Mouse (Mus musculus) cerebellum, adult 2 months (tissue): ENCODE results near the gene Defb25.

Source experiments
- CTCF ChIP-seq: fragments of 200-500 bp; IDR thresholded peaks from 2 replicates; pipeline ENCODE4 v1.5.1; 2011; ENCODE audit warnings: low read depth, mild to moderate bottlenecking, control low read depth, low read length, moderate library complexity, borderline replicate concordance; ENCODE audit not compliant: insufficient read depth
- POLR2A ChIP-seq: fragments of 200-500 bp; IDR thresholded peaks from 2 replicates; pipeline ENCODE4 v1.6.1; 2011; ENCODE audit warnings: low read length, control low read depth, borderline replicate concordance; ENCODE audit not compliant: insufficient read depth

DNA sequence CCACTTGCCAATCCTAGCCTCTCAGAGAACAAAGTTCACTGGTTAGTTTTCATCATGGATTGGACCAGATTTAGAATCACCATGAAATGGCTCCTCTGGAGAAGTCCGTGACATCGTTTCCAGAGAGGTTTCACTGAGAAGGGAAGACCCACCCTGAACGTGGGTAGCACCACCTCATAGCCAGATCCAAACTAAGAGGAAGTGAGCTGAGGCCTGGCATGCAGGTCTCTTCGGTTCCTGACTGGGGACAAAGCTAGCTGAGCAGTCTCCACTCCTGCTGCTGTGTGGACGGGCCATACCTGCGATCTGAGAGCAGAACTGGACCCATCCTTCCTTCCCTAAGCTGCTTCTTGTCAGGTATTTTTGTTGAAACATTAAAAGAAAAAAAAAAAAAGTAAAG, 38.3 kb upstream of the Defb25 start:
- TF ChIP-seq CTCF = no peak
- TF ChIP-seq POLR2A = no peak
